Mouse (Mus musculus) retina, embryonic 14.5 days (tissue): ENCODE data around the gene Tmem132c.

Source experiments
- DNase-seq: peaks from one replicate; pipeline ENCODE4 v3.0.0-alpha.2; 2015; ENCODE audit warnings: low spot score

Tmem132c gene

GRCm38 (mm10) chr5:127491724-127492123 is 250.1 kb downstream of the Tmem132c start:
- DNase-seq, result no peak

- DNase-seq, result no peak
These were observed 255.3 kb downstream of the Tmem132c start for GRCm38 (mm10) chr5:127496895-127497294.

GRCm38 (mm10) chr5:127499151-127499827 is 257.7 kb downstream of the Tmem132c start:
- no peak for DNase-seq

GRCm38 (mm10) chr5:127502838-127503237 is 261.2 kb downstream of the Tmem132c start:
- DNase-seq, result peak; percentile 27

- peak; percentile 24 for DNase-seq
These were observed 264.1 kb downstream of the Tmem132c start for GRCm38 (mm10) chr5:127505697-127506096.

GRCm38 (mm10) chr5:127511653-127512052 is 270.0 kb downstream of the Tmem132c start:
- DNase-seq, result peak; percentile 17

GRCm38 (mm10) chr5:127515960-127516359 is 274.4 kb downstream of the Tmem132c start:
- DNase-seq, result no peak

GRCm38 (mm10) chr5:127522744-127523476 is 281.3 kb downstream of the Tmem132c start:
- peak; percentile 57 for DNase-seq

- DNase-seq, result no peak
These were observed 285.9 kb downstream of the Tmem132c start for GRCm38 (mm10) chr5:127527344-127527974.

- no peak for DNase-seq
These were observed 295.9 kb downstream of the Tmem132c start for GRCm38 (mm10) chr5:127537508-127537907.

GRCm38 (mm10) chr5:127546585-127546991 is 305.0 kb downstream of the Tmem132c start:
- no peak for DNase-seq

GRCm38 (mm10) chr5:127548136-127548535 is 306.5 kb downstream of the Tmem132c start:
- no peak for DNase-seq

GRCm38 (mm10) chr5:127561086-127561485 is 319.5 kb downstream of the Tmem132c start:
- peak; percentile 52 for DNase-seq

- no peak for DNase-seq
These were observed 325.6 kb downstream of the Tmem132c start for GRCm38 (mm10) chr5:127567165-127567741.

GRCm38 (mm10) chr5:127577419-127577818 is 335.8 kb downstream of the Tmem132c start:
- DNase-seq, result peak; percentile 30

GRCm38 (mm10) chr5:127583658-127584057 is 342.1 kb downstream of the Tmem132c start:
- no peak for DNase-seq

- DNase-seq, result peak; percentile 15
These were observed 346.2 kb downstream of the Tmem132c start for GRCm38 (mm10) chr5:127587854-127588253.

- no peak for DNase-seq
These were observed 350.8 kb downstream of the Tmem132c start for GRCm38 (mm10) chr5:127592406-127592805.

- peak; percentile 49 for DNase-seq
These were observed 351.2 kb downstream of the Tmem132c start for GRCm38 (mm10) chr5:127592854-127593253.

- no peak for DNase-seq
These were observed 354.1 kb downstream of the Tmem132c start for GRCm38 (mm10) chr5:127595676-127596075.

GRCm38 (mm10) chr5:127596862-127597261 is 355.3 kb downstream of the Tmem132c start:
- DNase-seq, result no peak

- DNase-seq, result no peak
These were observed 361.4 kb downstream of the Tmem132c start for GRCm38 (mm10) chr5:127602996-127603395.

- DNase-seq, result no peak
These were observed 365.9 kb downstream of the Tmem132c start for GRCm38 (mm10) chr5:127607507-127607906.
